Mouse (Mus musculus): Measurements from ENCODE around the gene Dnajc16.

Gene Dnajc16

DNA sequence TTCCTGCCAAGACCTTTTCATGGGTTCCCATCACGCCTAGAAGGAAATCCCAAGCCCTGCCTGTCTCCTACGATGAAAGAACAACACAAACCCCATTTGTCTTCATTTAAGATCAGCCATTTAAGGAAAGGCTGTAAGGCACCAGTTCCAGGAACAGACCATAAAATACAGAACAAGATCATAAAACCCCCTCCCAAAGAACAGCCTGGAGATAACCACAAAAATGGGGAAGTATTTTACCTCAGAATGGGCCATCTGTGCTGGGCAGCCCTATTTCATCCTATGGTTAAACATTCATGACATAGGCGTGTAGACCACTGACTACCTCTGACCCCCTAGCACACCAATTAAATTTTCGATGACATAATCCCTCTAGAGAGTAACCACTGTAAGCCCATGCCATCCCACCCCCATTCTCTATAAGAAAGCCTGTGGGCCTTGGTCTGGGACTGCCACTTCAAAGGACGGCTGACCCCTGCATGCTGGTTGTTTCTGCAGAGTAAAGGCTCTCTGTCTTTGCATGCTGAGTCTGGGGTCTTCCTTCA is 77.1 kb downstream of the Dnajc16 start:
- peaks cover 86% of the 10 kb centered on the region for H3K36me3 ChIP-seq (ENCODE audit: insufficient read depth, low read length)
- H3K9me3 ChIP-seq (ENCODE audit: low read length) = no peaks in the 10 kb centered on the region
- H3K4me1 ChIP-seq (replicated peaks; ENCODE audit: low read depth, low read length) = peaks cover 38% of the 10 kb centered on the region
- no peak for TF ChIP-seq POU5F1 (IDR thresholded peaks at IDR 0.05; ENCODE audit: borderline replicate concordance, low read length)
- TF ChIP-seq CTCF (conservative IDR thresholded peaks at IDR 0.05; ENCODE audit: low read length) = no peak
- TF ChIP-seq NANOG (IDR thresholded peaks at IDR 0.05; ENCODE audit: borderline replicate concordance, low read length) = no peak
- no peaks in the 10 kb centered on the region for H3K27me3 ChIP-seq (ENCODE audit: insufficient read depth, low read length)
- H3K4me3 ChIP-seq (replicated peaks; ENCODE audit: low read length) = no peak overlapping the region

DNA sequence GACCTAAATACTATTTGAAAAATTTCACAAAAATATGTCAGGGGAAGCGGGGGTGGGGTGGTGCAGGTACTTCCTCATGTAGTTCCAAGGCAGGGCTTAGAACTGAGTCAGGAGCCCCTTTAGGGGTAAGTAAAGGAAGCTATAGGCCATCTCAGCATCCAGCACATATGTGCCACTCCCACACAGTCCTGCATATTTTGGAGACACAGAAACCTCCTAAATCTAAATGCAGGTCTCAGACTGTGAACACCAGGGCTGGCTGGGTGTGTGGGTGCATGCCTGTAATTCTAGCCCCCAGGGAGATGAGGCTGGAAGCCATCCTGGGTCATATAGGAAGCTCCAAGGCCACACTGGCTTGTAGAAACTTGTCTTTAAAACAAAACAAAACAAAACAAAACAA is 79.5 kb downstream of the Dnajc16 start:
- Histone ChIP-seq H3K4me1 (replicated peaks; ENCODE audit: low read depth, low read length) (peaks cover 17% of the 10 kb centered on the region), H3K9me3 (ENCODE audit: low read length) (no peaks in the 10 kb centered on the region)
- TF ChIP-seq CTCF (conservative IDR thresholded peaks at IDR 0.05; ENCODE audit: low read length) (no peak), POU5F1 (IDR thresholded peaks at IDR 0.05; ENCODE audit: borderline replicate concordance, low read length) (no peak), NANOG (IDR thresholded peaks at IDR 0.05; ENCODE audit: borderline replicate concordance, low read length) (no peak)

More for the DNA sequence above, 79.5 kb downstream of the Dnajc16 start:
- H3K36me3 ChIP-seq (ENCODE audit: insufficient read depth, low read length) = peaks cover 92% of the 10 kb centered on the region
- no peaks in the 10 kb centered on the region for H3K27me3 ChIP-seq (ENCODE audit: insufficient read depth, low read length)
- H3K4me3 ChIP-seq (replicated peaks; ENCODE audit: low read length) = no peak overlapping the region

Measured in E14TG2a.4 (cell line).